Mouse (Mus musculus) right cerebral cortex, postnatal 36 days (tissue): ENCODE data around the gene Prkag2.

Experiments
- DNase-seq, 2 experiments: peaks; one replicate each; pipeline ENCODE4 v3.0.0; 2022; ENCODE audit warnings: low spot score in 2 of 2, mixed read lengths in 1 of 2

The Prkag2 gene

GRCm38 (mm10) chr5:25100516-25101125, at the start of gene Prkag2:
Gene Prkag2 (minus strand): TSS chr5:25100642.
- peak in 1 of 2 experiments; percentile 30 for DNase-seq

- no peak for DNase-seq
Observed at GRCm38 (mm10) chr5:25149331-25149965, 49.0 kb upstream of the Prkag2 start.

GRCm38 (mm10) chr5:25146705-25147104, 46.3 kb upstream of the Prkag2 start:
- DNase-seq, result no peak

- no peak for DNase-seq
Observed at GRCm38 (mm10) chr5:25127865-25128264, 27.4 kb upstream of the Prkag2 start.

GRCm38 (mm10) chr5:25125884-25126560, 25.6 kb upstream of the Prkag2 start:
- no peak for DNase-seq

GRCm38 (mm10) chr5:25122534-25122933, 22.1 kb upstream of the Prkag2 start:
- no peak for DNase-seq

- DNase-seq, result peak; percentile 18 to 28
Observed at GRCm38 (mm10) chr5:25119148-25119547, 18.7 kb upstream of the Prkag2 start.

GRCm38 (mm10) chr5:25115997-25116396, 15.6 kb upstream of the Prkag2 start:
- DNase-seq, result peak; percentile 84 to 90

GRCm38 (mm10) chr5:25115216-25115615, 14.8 kb upstream of the Prkag2 start:
- no peak for DNase-seq

- no peak for DNase-seq
Observed at GRCm38 (mm10) chr5:25114110-25114509, 13.7 kb upstream of the Prkag2 start.

- no peak for DNase-seq
Observed at GRCm38 (mm10) chr5:25110314-25110713, 9.9 kb upstream of the Prkag2 start.

- DNase-seq, result no peak
Observed at GRCm38 (mm10) chr5:25105748-25106147, 5.3 kb upstream of the Prkag2 start.

GRCm38 (mm10) chr5:25101126-25101523, 683 bp upstream of the Prkag2 start:
- no peak for DNase-seq

GRCm38 (mm10) chr5:25100157-25100515, 306 bp downstream of the Prkag2 start:
- no peak for DNase-seq

- DNase-seq, result peak; percentile 31 to 46
Observed at GRCm38 (mm10) chr5:25099367-25100156, 880 bp downstream of the Prkag2 start.

GRCm38 (mm10) chr5:25097891-25098290, 2.6 kb downstream of the Prkag2 start:
- no peak for DNase-seq

- DNase-seq, result no peak
Observed at GRCm38 (mm10) chr5:25096431-25096830, 4.0 kb downstream of the Prkag2 start.

GRCm38 (mm10) chr5:25092630-25093245, 7.7 kb downstream of the Prkag2 start:
- no peak for DNase-seq

- DNase-seq, result peak; percentile 51 to 71
Observed at GRCm38 (mm10) chr5:25089258-25089972, 11.0 kb downstream of the Prkag2 start.

GRCm38 (mm10) chr5:25088633-25089032, 11.8 kb downstream of the Prkag2 start:
- DNase-seq, result no peak

- no peak for DNase-seq
Observed at GRCm38 (mm10) chr5:25088111-25088510, 12.3 kb downstream of the Prkag2 start.
